Mouse (Mus musculus): ENCODE results near the gene Tas2r119. TPM values are rescaled to one million over a fixed set of nuclear protein-coding genes. Genes with fewer than 3 reads are reported as not detected.
"Not testable (repeated sequence)": the region's sequence is repeated elsewhere in the genome, so short reads cannot be mapped to it uniquely, and the experiment has no call there.

The Tas2r119 gene
- polyA plus RNA-seq (2015; fragmentation: Nextera tagmentation; extraction: Ambion mirVana) = not detected in 2 replicates

- DNase-seq (ENCODE audit: low spot score) = no peak
These were observed at the start of gene Tas2r119 for GRCm38 (mm10) chr15:32176989-32177388. Gene Tas2r119, plus strand, starts transcription at chr15:32177289.

DNA sequence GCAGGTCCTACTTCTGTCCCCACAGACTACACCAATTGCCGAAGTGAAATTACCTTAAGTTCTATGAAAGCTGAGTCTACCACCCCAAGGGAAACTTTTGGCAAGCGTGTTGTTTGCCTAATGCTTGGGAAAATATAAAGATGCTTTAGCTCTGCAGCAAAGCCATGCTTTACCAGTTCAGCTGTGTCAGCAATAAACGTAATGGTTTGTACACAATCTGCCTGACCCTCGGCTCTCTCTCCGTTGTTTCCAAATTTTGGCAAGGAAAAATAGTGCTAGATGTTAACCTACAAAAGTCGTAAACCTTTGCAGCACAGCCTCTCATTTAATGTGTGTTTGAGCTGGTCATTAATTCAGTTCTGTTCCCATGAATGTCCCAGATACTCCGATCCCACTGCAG is 44.8 kb upstream of the Tas2r119 start:
- DNase-seq (ENCODE audit: low spot score) = no peak

DNA sequence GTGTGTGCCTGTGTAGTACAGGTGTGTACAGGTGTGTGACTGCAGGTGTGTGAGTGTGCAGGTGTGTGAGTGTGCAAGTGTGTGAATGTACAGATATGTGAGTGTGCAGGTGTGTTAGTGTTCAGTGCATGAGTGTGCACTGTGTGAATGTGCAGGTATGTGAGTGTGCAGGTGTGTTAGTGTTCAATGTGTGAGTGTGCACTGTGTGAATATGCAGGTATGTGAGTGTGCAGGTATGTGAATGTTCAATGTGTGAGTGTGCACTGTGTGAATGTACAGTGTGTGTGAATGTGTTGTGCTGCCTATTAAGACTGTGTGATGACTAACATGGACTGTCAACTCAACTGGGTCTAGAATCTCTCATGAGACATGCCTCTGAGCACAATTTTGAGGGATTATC is 35.4 kb upstream of the Tas2r119 start:
- no peak for DNase-seq (ENCODE audit: low spot score)

DNA sequence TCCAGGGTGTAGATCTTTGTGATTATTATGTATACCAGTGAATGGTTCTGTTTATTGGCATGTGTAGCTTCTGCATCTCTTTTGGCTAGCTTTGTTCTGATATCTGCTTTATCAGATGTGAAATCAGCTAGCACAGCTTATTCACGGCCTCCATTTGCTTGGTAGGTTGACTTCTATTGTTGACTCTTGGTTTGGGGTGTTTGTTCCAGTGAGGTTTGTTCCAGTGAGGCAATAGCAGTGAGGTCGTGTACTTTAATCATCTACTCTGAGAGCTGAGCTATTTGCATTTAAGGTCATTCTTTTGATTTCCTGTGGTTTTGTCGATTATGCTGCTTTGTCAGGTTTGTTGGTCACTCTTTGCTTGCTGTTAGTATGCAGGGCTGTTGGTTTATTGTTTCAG is 32.8 kb upstream of the Tas2r119 start:
- no peak for DNase-seq (ENCODE audit: low spot score)

- no peak for DNase-seq (ENCODE audit: low spot score)
These were observed 23.7 kb upstream of the Tas2r119 start for GRCm38 (mm10) chr15:32153404-32153803.

GRCm38 (mm10) chr15:32153857-32154449 is 23.1 kb upstream of the Tas2r119 start:
- DNase-seq (ENCODE audit: low spot score) = no peak

DNA sequence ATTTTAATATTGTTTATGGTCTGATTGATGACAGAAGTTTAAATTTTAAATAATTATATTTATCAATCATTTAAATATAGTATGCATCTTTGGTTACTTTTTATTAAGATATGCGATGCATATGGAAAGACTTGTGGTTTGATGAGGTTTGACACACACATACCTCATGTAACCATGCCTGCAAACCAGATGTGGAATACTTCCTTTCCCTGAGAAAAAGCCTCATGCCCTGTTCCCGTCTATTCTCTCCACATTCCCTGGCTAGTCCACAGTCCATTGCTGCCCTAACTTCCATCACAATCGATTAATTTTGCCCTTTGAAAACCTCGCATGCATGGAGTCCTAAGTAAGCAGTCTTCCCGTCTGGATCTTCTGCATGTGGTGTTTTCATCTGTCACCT is 21.0 kb upstream of the Tas2r119 start:
- no peak for DNase-seq (ENCODE audit: low spot score)

GRCm38 (mm10) chr15:32160281-32160680 is 16.8 kb upstream of the Tas2r119 start:
- no peak for DNase-seq (ENCODE audit: low spot score)

DNA sequence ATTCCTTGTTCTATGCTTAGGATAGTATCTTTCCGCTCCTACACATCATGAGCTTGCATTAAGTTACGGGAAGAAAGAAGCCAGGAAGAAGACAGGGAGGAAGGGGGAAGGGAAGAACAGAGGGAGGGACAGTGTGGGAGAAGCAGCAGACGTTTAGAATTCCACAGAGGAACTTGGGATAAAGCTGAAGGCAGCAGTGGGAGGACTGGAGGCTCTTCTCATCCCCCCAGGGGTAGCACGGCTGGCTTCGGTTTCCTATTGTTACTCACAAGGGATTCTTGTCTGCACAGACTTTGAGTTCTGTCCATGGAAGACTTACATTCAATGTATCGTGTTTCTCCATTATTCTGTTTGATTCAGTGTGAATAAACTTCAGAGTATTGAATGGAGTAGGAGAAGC is 5.3 kb upstream of the Tas2r119 start:
- no peak for DNase-seq (ENCODE audit: low spot score)

- no peak for DNase-seq (ENCODE audit: low spot score)
These were observed 4.7 kb upstream of the Tas2r119 start for GRCm38 (mm10) chr15:32172175-32172987.

DNA sequence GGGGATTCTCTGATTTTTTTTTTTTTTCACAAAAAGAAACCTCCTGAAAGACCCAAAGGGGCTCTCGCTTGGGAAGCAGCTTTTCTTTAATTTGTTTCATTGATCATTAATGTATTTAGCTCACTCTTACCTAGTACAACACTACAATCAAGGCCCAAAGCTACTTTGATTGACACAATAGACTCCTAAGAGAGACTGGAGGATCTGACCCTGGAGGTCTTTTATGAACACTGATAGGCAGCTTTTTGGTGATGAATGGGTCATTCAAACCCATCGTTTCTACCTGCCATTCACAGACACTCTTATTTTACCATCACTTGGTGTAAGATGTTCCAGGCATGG is 4.1 kb upstream of the Tas2r119 start:
- DNase-seq (ENCODE audit: low spot score) = no peak

- DNase-seq (ENCODE audit: low spot score) = no peak
These were observed 3.1 kb downstream of the Tas2r119 start for GRCm38 (mm10) chr15:32180010-32180725.

DNA sequence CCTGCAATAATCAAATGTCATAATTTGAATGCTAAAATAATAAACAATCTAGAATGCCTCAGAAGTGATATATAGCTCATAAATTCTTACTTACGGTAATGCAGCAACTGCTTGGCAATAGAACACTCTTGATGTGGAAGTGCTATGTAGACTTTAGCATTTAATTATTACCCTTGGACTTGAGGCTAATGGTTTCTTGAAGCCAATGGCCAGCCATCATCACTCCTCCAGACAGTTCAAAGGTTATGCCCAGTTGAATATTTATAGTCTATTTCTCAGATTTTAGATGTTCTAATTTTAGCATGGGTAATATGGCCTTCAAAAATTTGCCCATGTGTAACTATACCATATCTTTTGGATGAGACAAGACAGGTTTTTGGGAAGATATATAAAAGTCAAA is 4.9 kb downstream of the Tas2r119 start:
- DNase-seq (ENCODE audit: low spot score) = no peak

DNA sequence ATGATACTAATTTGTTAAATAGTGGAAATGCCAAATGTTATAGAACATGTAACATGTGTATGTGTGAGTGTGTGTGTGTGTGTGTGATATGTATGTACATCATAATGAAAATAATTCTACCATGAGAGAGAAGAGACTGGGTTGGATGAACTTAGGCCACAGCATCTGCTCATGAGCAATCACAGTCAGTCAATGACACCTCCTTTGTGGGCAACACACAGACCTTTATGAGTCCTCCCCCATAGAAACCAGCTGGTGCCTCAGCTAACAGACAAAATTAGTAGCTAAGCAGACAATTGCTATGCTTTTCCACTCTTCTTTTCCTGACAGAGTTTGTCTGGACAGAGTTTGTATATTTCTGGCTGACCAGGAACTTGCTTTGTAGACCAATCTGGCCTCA is 7.9 kb downstream of the Tas2r119 start:
- DNase-seq (ENCODE audit: low spot score) = no peak

GRCm38 (mm10) chr15:32189879-32190278 is 12.8 kb downstream of the Tas2r119 start:
- DNase-seq (ENCODE audit: low spot score) = no peak

DNA sequence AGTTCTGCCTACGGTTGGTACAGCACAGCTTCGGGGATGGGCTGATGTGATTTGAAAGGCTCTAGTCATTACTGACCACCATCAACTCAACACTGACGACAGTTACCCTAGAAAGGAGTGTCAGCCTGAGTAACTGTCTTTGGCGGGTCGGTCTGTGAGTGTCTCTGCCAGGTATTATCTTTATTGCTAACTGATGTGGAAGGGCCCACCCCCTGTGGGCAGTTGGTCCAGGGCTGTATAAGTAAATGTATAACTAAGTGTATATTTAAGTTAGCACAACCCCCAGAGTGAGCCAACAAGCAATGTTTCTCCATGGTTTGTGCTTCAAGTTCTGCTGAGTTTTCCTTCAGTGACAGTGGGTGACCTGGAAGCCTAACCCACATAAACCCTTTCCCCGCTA is 13.3 kb downstream of the Tas2r119 start:
- DNase-seq (ENCODE audit: low spot score) = no peak

DNA sequence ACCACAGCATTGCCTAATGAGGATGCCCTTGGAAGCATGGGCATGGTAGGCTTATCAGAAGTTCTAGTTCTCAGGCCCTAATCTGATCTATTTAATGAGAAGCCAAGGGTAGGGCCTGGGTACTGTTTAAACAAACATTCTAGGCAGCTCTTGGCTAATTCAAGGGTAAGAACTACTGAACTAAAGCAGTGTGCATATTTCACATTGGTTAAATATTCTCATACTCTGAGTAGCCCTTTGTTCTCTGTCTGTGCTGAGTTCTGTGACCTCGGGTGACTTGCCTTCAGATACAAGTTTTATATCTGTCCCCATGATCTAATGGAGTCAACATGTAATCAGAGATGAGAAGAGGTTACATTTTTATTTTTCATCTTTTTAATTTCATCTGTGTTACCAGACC is 15.9 kb downstream of the Tas2r119 start:
- no peak for DNase-seq (ENCODE audit: low spot score)

GRCm38 (mm10) chr15:32198076-32198475 is 21.0 kb downstream of the Tas2r119 start:
- DNase-seq (ENCODE audit: low spot score) = no peak

DNA sequence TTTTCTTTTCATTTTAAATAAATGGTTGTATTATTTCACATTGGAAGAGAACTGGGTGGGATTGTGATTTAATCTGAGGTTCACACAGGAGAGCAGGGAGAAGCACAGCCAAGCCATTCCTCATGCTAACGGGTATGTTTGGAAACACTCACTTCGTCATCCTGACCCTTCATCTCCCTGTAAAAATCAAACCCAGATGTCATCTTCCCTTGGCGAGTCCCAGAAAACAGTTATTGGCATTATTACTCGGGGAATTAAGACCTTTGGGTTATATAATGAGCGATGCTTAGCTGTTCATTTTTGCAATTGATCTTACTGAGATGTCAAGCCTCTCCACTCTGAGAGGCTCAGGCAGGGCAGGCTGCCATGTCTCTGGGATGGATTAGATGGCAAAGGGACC is 21.5 kb downstream of the Tas2r119 start:
- DNase-seq (ENCODE audit: low spot score) = no peak

DNA sequence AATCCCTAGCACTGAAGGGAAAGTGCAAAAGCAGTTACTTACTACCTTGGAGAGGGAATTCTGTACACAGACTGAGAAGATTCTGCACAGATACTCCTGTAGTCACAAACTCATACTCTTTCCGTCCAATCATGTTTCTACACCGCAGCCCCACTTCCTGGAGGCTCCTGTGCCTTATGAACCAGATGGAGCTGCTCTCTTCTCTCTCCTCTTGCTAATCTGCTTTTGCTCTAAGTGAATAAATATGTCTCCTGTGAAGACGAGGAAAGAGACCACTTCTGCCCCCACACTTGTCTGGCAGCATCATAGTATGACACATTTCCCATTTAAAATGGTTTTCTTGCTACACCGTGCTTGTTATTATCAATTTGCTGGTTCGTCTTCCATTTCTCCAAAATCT is 26.2 kb downstream of the Tas2r119 start:
- no peak for DNase-seq (ENCODE audit: low spot score)

DNA sequence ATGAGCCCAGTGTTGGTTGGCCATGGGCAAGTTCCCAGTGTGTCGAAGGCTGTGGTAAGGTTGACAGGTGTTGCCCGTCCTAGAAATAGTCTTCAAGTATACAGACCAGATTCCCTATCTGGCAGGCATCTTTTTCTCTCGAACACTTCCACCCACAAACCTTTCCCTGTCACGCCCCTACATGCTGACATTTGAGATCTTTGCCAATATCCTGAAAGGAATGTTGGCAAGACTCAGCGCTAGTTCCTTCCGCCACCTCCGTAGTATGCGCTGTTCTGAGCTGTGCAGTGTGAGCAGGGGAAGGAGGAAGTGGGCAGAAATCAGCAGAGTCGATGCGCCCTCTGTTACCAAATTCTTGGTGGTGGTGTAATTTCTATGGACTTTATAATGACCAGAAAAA is 27.8 kb downstream of the Tas2r119 start:
- no peak for DNase-seq (ENCODE audit: low spot score)

DNA sequence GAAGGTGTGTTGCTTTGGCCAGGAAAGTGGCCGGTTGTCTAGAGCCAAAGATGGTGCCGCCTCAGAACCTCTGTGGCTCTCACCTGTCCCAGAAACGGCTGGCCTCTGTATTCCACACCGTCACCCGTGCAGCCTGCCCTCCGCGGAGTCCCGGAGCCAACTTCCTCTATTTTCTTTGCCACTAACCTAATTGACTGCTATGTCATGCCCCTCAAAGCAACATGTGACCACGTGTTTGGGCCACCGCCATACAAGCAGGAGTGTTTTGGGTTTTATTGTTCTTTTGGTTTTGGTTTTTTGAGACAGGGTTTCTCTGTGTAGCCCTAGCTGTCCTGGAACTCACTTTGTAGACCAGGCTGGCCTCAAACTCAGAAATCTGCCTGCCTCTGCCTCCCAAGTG is 37.6 kb downstream of the Tas2r119 start:
- not testable (repeated sequence) for DNase-seq (ENCODE audit: low spot score)

- DNase-seq (ENCODE audit: low spot score) = no peak
These were observed 45.9 kb downstream of the Tas2r119 start for GRCm38 (mm10) chr15:32223028-32223427.
